Mouse (Mus musculus) midbrain, embryonic 12.5 days (tissue): Measurements from ENCODE around the gene Tmem196. TPM values are rescaled to one million over a fixed set of nuclear protein-coding genes. Genes with fewer than 3 reads are reported as not detected.
"Not testable (repeated sequence)": the region's sequence is repeated elsewhere in the genome, so short reads cannot be mapped to it uniquely, and the experiment has no call there.

Source experiments
- ATAC-seq: fragments of 200-750 bp; cut with Nextera tagmentation; 2 replicates; pipeline ENCODE4 v1.8.0; 2017; ENCODE audit warnings: low read depth, moderate TSS enrichment, moderate library complexity; ENCODE audit not compliant: low FRiP score
- H3K27ac ChIP-seq: fragments of 300-500 bp; sonication (generic); replicated peaks from 2 replicates; pipeline ENCODE4 v1.5.1; 2016; ENCODE audit warnings: mild to moderate bottlenecking
- H3K27me3 ChIP-seq: fragments of 300-500 bp; sonication (generic); 2 replicates; pipeline ENCODE4 v1.6.1; 2016; ENCODE audit warnings: mild to moderate bottlenecking
- H3K36me3 ChIP-seq: fragments of 300-500 bp; sonication (generic); 2 replicates; pipeline ENCODE4 v1.6.1; 2016
- H3K4me1 ChIP-seq: fragments of 300-500 bp; sonication (generic); 2 replicates; pipeline ENCODE4 v1.6.1; 2016
- H3K4me2 ChIP-seq: fragments of 300-500 bp; sonication (generic); replicated peaks from 2 replicates; pipeline ENCODE4 v1.6.1; 2016; ENCODE audit warnings: mild to moderate bottlenecking, moderate library complexity
- H3K4me3 ChIP-seq: fragments of 300-500 bp; sonication (generic); 2 replicates; pipeline ENCODE4 v1.5.1; 2016; ENCODE audit warnings: mild to moderate bottlenecking
- H3K9ac ChIP-seq: fragments of 300-500 bp; sonication (generic); replicated peaks from 2 replicates; pipeline ENCODE4 v1.6.1; 2016; ENCODE audit warnings: mild to moderate bottlenecking, moderate library complexity
- H3K9me3 ChIP-seq: fragments of 300-500 bp; sonication (generic); 2 replicates; pipeline ENCODE4 v1.6.1; 2016; ENCODE audit warnings: mild to moderate bottlenecking
- WGBS: fragments of 180-500 bp; shearing (Covaris S2); methylation state at CpG from one replicate; pipeline ENCODE4 v1.1.7; 2016; 5-methylcytosine and 5-hydroxymethylcytosine counted together
- polyA plus RNA-seq: library from polyadenylated mRNA; unstranded; fragments of >200 nt; fragmentation: Nextera tagmentation; extraction: Ambion mirVana; gene quantifications from 2 replicates; pipeline ENCODE4 v1.2.1, GENCODE M21; 2016

The Tmem196 gene
- polyA plus RNA-seq = 3.2 and 3.8 TPM in 2 replicates

- Histone ChIP-seq H3K4me3 (peak within 1 kb of the TSS; percentile 58), H3K27ac (peak within 1 kb of the TSS; percentile 56; the same call in 1 of the 2 replicates), H3K27me3 (no peaks in the 10 kb centered on the region), H3K4me2 (peak within 1 kb of the TSS; percentile 80), H3K9me3 (no peaks in the 10 kb centered on the region), H3K4me1 (0 out of 2 replicates have a peak, but pooled peaks cover 7% of the 10 kb centered on the region), H3K36me3 (no peaks in the 10 kb centered on the region), H3K9ac (peak within 1 kb of the TSS; percentile 76)
- ATAC-seq = peak; percentile 85
- 2% methylated on average over 25 of the region's 25 CpGs for WGBS
Observed at GRCm38 (mm10) chr12:119945589-119946310, at the start of gene Tmem196. Tmem196 (plus strand) TSS chr12:119945822.

GRCm38 (mm10) chr12:119946311-119946692, 680 bp downstream of the Tmem196 start:
- 0% methylated on average over 14 of the region's 14 CpGs for WGBS
- peak overlapping the region; percentile 58 for H3K4me3 ChIP-seq
- no peaks in the 10 kb centered on the region for H3K27me3 ChIP-seq
- no peaks in the 10 kb centered on the region for H3K9me3 ChIP-seq
- H3K36me3 ChIP-seq = no peaks in the 10 kb centered on the region
- H3K9ac ChIP-seq = peak overlapping the region; percentile 76
- peak overlapping the region; percentile 56; the same call in 1 of the 2 replicates for H3K27ac ChIP-seq
- H3K4me2 ChIP-seq = peak overlapping the region; percentile 80
- peak; percentile 85 for ATAC-seq
- 0 out of 2 replicates have a peak, but pooled peaks cover 7% of the 10 kb centered on the region for H3K4me1 ChIP-seq

GRCm38 (mm10) chr12:119957041-119957440, 11.4 kb downstream of the Tmem196 start:
- WGBS = 57% methylated on average over 3 of the region's 3 CpGs
- ATAC-seq = no peak
- Histone ChIP-seq H3K27me3 (no peaks in the 10 kb centered on the region), H3K36me3 (no peaks in the 10 kb centered on the region), H3K27ac (no peak overlapping the region), H3K4me1 (no peaks in the 10 kb centered on the region), H3K9me3 (no peaks in the 10 kb centered on the region), H3K4me2 (no peak overlapping the region), H3K4me3 (no peak overlapping the region), H3K9ac (no peak overlapping the region)

- Histone ChIP-seq H3K9me3 (no peaks in the 10 kb centered on the region), H3K4me1 (no peaks in the 10 kb centered on the region), H3K9ac (no peak overlapping the region), H3K4me2 (no peak overlapping the region), H3K27me3 (no peaks in the 10 kb centered on the region), H3K27ac (no peak overlapping the region), H3K4me3 (no peak overlapping the region), H3K36me3 (no peaks in the 10 kb centered on the region)
- 87% methylated on average over 1 of the region's 1 CpGs for WGBS
- no peak for ATAC-seq
Observed at GRCm38 (mm10) chr12:119960730-119961129, 15.1 kb downstream of the Tmem196 start.

- Histone ChIP-seq H3K9ac (no peak overlapping the region), H3K27ac (no peak overlapping the region), H3K9me3 (no peaks in the 10 kb centered on the region), H3K27me3 (no peaks in the 10 kb centered on the region), H3K4me3 (no peak overlapping the region), H3K4me2 (no peak overlapping the region), H3K4me1 (no peaks in the 10 kb centered on the region), H3K36me3 (no peaks in the 10 kb centered on the region)
- no peak for ATAC-seq
Observed at GRCm38 (mm10) chr12:119965373-119965772, 19.8 kb downstream of the Tmem196 start.

GRCm38 (mm10) chr12:119970068-119970467, 24.4 kb downstream of the Tmem196 start:
- Histone ChIP-seq H3K27ac (no peak overlapping the region), H3K36me3 (no peaks in the 10 kb centered on the region), H3K9ac (no peak overlapping the region), H3K4me3 (no peak overlapping the region), H3K9me3 (no peaks in the 10 kb centered on the region), H3K27me3 (no peaks in the 10 kb centered on the region), H3K4me2 (no peak overlapping the region), H3K4me1 (no peaks in the 10 kb centered on the region)
- no peak for ATAC-seq

GRCm38 (mm10) chr12:119981731-119982130, 36.1 kb downstream of the Tmem196 start:
- H3K4me2 ChIP-seq = no peak overlapping the region
- H3K27ac ChIP-seq = no peak overlapping the region
- H3K4me1 ChIP-seq = no peaks in the 10 kb centered on the region
- H3K4me3 ChIP-seq = no peak overlapping the region
- peak; percentile 62; the same call in 1 of the 2 replicates for ATAC-seq
- no peaks in the 10 kb centered on the region for H3K9me3 ChIP-seq
- no peak overlapping the region for H3K9ac ChIP-seq
- 0% methylated on average over 2 of the region's 2 CpGs for WGBS
- H3K27me3 ChIP-seq = no peaks in the 10 kb centered on the region
- no peaks in the 10 kb centered on the region for H3K36me3 ChIP-seq

GRCm38 (mm10) chr12:119998267-119998666, 52.6 kb downstream of the Tmem196 start:
- H3K4me2 ChIP-seq = no peak overlapping the region
- H3K9ac ChIP-seq = no peak overlapping the region
- no peaks in the 10 kb centered on the region for H3K27me3 ChIP-seq
- no peak overlapping the region for H3K4me3 ChIP-seq
- 78% methylated on average over 1 of the region's 1 CpGs for WGBS
- no peaks in the 10 kb centered on the region for H3K36me3 ChIP-seq
- H3K27ac ChIP-seq = no peak overlapping the region
- H3K9me3 ChIP-seq = no peaks in the 10 kb centered on the region
- no peak for ATAC-seq
- no peaks in the 10 kb centered on the region for H3K4me1 ChIP-seq

- Histone ChIP-seq H3K9me3 (no peaks in the 10 kb centered on the region), H3K4me3 (no peak overlapping the region), H3K9ac (no peak overlapping the region), H3K36me3 (no peaks in the 10 kb centered on the region), H3K4me2 (no peak overlapping the region), H3K27ac (no peak overlapping the region), H3K4me1 (no peaks in the 10 kb centered on the region), H3K27me3 (no peaks in the 10 kb centered on the region)
- ATAC-seq = no peak
Observed at GRCm38 (mm10) chr12:120004280-120004679, 58.7 kb downstream of the Tmem196 start.

- 52% methylated on average over 4 of the region's 4 CpGs for WGBS
- no peak overlapping the region for H3K9ac ChIP-seq
- H3K27ac ChIP-seq = peak overlapping the region; percentile 65
- peak; percentile 67 for ATAC-seq
- H3K4me2 ChIP-seq = no peak overlapping the region; the same call in 1 of the 2 replicates
- H3K9me3 ChIP-seq = no peaks in the 10 kb centered on the region
- H3K27me3 ChIP-seq = no peaks in the 10 kb centered on the region
- H3K36me3 ChIP-seq = no peaks in the 10 kb centered on the region
- H3K4me1 ChIP-seq = peaks cover 9% of the 10 kb centered on the region
- no peak overlapping the region for H3K4me3 ChIP-seq
Observed at GRCm38 (mm10) chr12:120014768-120015167, 69.1 kb downstream of the Tmem196 start.

GRCm38 (mm10) chr12:120015201-120015600, 69.6 kb downstream of the Tmem196 start:
- 25% methylated on average over 1 of the region's 1 CpGs for WGBS
- Histone ChIP-seq H3K4me1 (peaks cover 9% of the 10 kb centered on the region), H3K36me3 (no peaks in the 10 kb centered on the region), H3K4me3 (no peak overlapping the region), H3K9ac (no peak overlapping the region), H3K27ac (no peak overlapping the region), H3K4me2 (no peak overlapping the region), H3K27me3 (no peaks in the 10 kb centered on the region), H3K9me3 (no peaks in the 10 kb centered on the region)
- ATAC-seq = peak; percentile 89

- peak; percentile 47; the same call in 1 of the 2 replicates for ATAC-seq
- H3K4me3 ChIP-seq, H3K4me2 ChIP-seq, H3K9ac ChIP-seq, H3K9me3 ChIP-seq, H3K36me3 ChIP-seq, H3K27me3 ChIP-seq, H3K27ac ChIP-seq, H3K4me1 ChIP-seq: not testable (repeated sequence)
- WGBS = 84% methylated on average over 15 of the region's 15 CpGs
Observed at GRCm38 (mm10) chr12:120028089-120028959, 82.7 kb downstream of the Tmem196 start.
